Mouse (Mus musculus) intestine, postnatal 0 days (tissue): ENCODE measurements around the gene Wrap73. TPM values are rescaled to one million over a fixed set of nuclear protein-coding genes. Genes with fewer than 3 reads are reported as not detected.
A peak's percentile ranks its signal among the peaks of the same experiment; 100 is the strongest.

Experiments
- ATAC-seq: fragments of 200-750 bp; cut with Nextera tagmentation; 2 replicates; pipeline ENCODE4 v1.8.0; 2017; ENCODE audit warnings: mild to moderate bottlenecking, moderate TSS enrichment, moderate library complexity
- H3K27ac ChIP-seq: fragments of 300-500 bp; sonication (generic); 2 replicates; pipeline ENCODE4 v1.5.1; 2014; ENCODE audit warnings: mild to moderate bottlenecking, low read depth, low read length, moderate library complexity
- H3K27me3 ChIP-seq: fragments of 300-500 bp; sonication (generic); replicated peaks from 2 replicates; pipeline ENCODE4 v1.6.1; 2014; ENCODE audit warnings: low read length, mixed read lengths; ENCODE audit not compliant: control insufficient read depth, insufficient read depth
- H3K36me3 ChIP-seq: fragments of 300-500 bp; sonication (generic); 2 replicates; pipeline ENCODE4 v1.6.1; 2014; ENCODE audit warnings: mild to moderate bottlenecking, moderate library complexity; ENCODE audit not compliant: control insufficient read depth, insufficient read depth
- H3K4me1 ChIP-seq: fragments of 300-500 bp; sonication (generic); replicated peaks from 2 replicates; pipeline ENCODE4 v1.6.1; 2014; ENCODE audit warnings: antibody characterized with exemption, low read length, mixed read lengths; ENCODE audit not compliant: control insufficient read depth, insufficient read depth
- H3K4me2 ChIP-seq: fragments of 300-500 bp; sonication (generic); replicated peaks from 2 replicates; pipeline ENCODE4 v1.6.1; 2014; ENCODE audit warnings: low read depth, mild to moderate bottlenecking, moderate library complexity
- H3K4me3 ChIP-seq: fragments of 300-500 bp; sonication (generic); 2 replicates; pipeline ENCODE4 v1.5.1; 2014; ENCODE audit warnings: low read depth, low read length
- H3K9ac ChIP-seq: fragments of 300-500 bp; sonication (generic); 2 replicates; pipeline ENCODE4 v1.6.1; 2014; ENCODE audit warnings: mild to moderate bottlenecking, low read depth, low read length
- H3K9me3 ChIP-seq: fragments of 300-500 bp; sonication (generic); 2 replicates; pipeline ENCODE4 v1.6.1; 2016; ENCODE audit warnings: mixed run types; ENCODE audit not compliant: control insufficient read depth
- CTCF ChIP-seq: sonication (generic); IDR thresholded peaks from 2 replicates; pipeline ENCODE4 v1.5.1; 2016; ENCODE audit warnings: low read depth, mild to moderate bottlenecking, control low read depth, antibody characterized with exemption, moderate library complexity
- WGBS: fragments of 180-500 bp; shearing (Covaris S2); extraction: QIAGEN DNeasy Blood & Tissue Kit; methylation state at CpG from one replicate; pipeline ENCODE4 v1.1.7; 2014; 5-methylcytosine and 5-hydroxymethylcytosine counted together
- polyA plus RNA-seq: library from polyadenylated mRNA; unstranded; fragments of >200 nt; fragmentation: Nextera tagmentation; extraction: Ambion mirVana; gene quantifications from 2 replicates; pipeline ENCODE4 v1.2.1, GENCODE M21; 2015

Wrap73 gene
- polyA plus RNA-seq, 1 experiment from 2014 or later: 15.0 TPM

- H3K4me1 ChIP-seq: 0 out of 2 replicates have a peak, but pooled peaks cover 2% of the 10 kb centered on the region
- H3K9me3 ChIP-seq: no peaks in the 10 kb centered on the region
- no peaks in the 10 kb centered on the region for H3K27me3 ChIP-seq
- no peak overlapping the region for H3K4me3 ChIP-seq
- H3K27ac ChIP-seq: no peak overlapping the region
- ATAC-seq: no peak
- no peak overlapping the region for H3K9ac ChIP-seq
- H3K36me3 ChIP-seq: peaks cover 37% of the 10 kb centered on the region
- peak; percentile 97 for TF ChIP-seq CTCF
- WGBS: 13% methylated on average over 6 of the region's 6 CpGs
- peak overlapping the region; percentile 94 for H3K4me2 ChIP-seq
These were observed 16.8 kb downstream of the Wrap73 start for GRCm38 (mm10) chr4:154159002-154159401.

- Histone ChIP-seq H3K4me1 (0 out of 2 replicates have a peak, but pooled peaks cover 2% of the 10 kb centered on the region), H3K36me3 (peaks cover 35% of the 10 kb centered on the region), H3K4me3 (peak overlapping the region; percentile 81), H3K9ac (peak overlapping the region; percentile 79), H3K27me3 (no peaks in the 10 kb centered on the region), H3K27ac (peak overlapping the region; percentile 88), H3K4me2 (peak overlapping the region; percentile 94), H3K9me3 (no peaks in the 10 kb centered on the region)
- peak; percentile 35 for ATAC-seq
- no peak for TF ChIP-seq CTCF
- under 1% methylated on average over 44 of the region's 47 CpGs for WGBS
These were observed 17.9 kb downstream of the Wrap73 start for GRCm38 (mm10) chr4:154159961-154160537.

GRCm38 (mm10) chr4:154160538-154161390 is 18.6 kb downstream of the Wrap73 start, which contains the start of gene Tprgl:
Gene Tprgl, minus strand, starts transcription at chr4:154160666.
- Histone ChIP-seq H3K27ac (peak within 1 kb of the TSS; percentile 88), H3K27me3 (no peaks in the 10 kb centered on the region), H3K9ac (peak within 1 kb of the TSS; percentile 79), H3K36me3 (peaks cover 29% of the 10 kb centered on the region), H3K4me1 (0 out of 2 replicates have a peak, but pooled peaks cover 2% of the 10 kb centered on the region), H3K4me2 (peak within 1 kb of the TSS; percentile 94), H3K9me3 (no peaks in the 10 kb centered on the region), H3K4me3 (peak within 1 kb of the TSS; percentile 81)
- TF ChIP-seq CTCF: no peak
- ATAC-seq: peak; percentile 96
- under 1% methylated on average over 75 of the region's 75 CpGs for WGBS

GRCm38 (mm10) chr4:154163296-154163695 is 21.1 kb downstream of the Wrap73 start:
- ATAC-seq: no peak
- Histone ChIP-seq H3K9ac (no peak overlapping the region), H3K4me2 (no peak overlapping the region), H3K27me3 (0 out of 2 replicates have a peak, but pooled peaks cover 5% of the 10 kb centered on the region), H3K36me3 (peaks cover 7% of the 10 kb centered on the region; the same call in 1 of the 2 replicates), H3K9me3 (no peaks in the 10 kb centered on the region), H3K4me1 (0 out of 2 replicates have a peak, but pooled peaks cover 2% of the 10 kb centered on the region), H3K27ac (no peak overlapping the region), H3K4me3 (no peak overlapping the region)
- 19% methylated on average over 7 of the region's 7 CpGs for WGBS
- peak; percentile 87 for TF ChIP-seq CTCF

GRCm38 (mm10) chr4:154167053-154167452 is 24.9 kb downstream of the Wrap73 start:
- Histone ChIP-seq H3K9ac (no peak overlapping the region), H3K4me2 (no peak overlapping the region), H3K4me3 (no peak overlapping the region), H3K4me1 (0 out of 2 replicates have a peak, but pooled peaks cover 2% of the 10 kb centered on the region), H3K9me3 (no peaks in the 10 kb centered on the region), H3K27me3 (peaks cover 42% of the 10 kb centered on the region), H3K27ac (no peak overlapping the region), H3K36me3 (no peaks in the 10 kb centered on the region)
- no peak for ATAC-seq
- TF ChIP-seq CTCF: peak; percentile 80
- WGBS: 19% methylated on average over 5 of the region's 5 CpGs

GRCm38 (mm10) chr4:154170021-154170420 is 27.8 kb downstream of the Wrap73 start:
- H3K4me3 ChIP-seq: peak overlapping the region; percentile 47
- no peak overlapping the region; the same call in 1 of the 2 replicates for H3K9ac ChIP-seq
- no peak for ATAC-seq
- H3K9me3 ChIP-seq: no peaks in the 10 kb centered on the region
- no peaks in the 10 kb centered on the region for H3K36me3 ChIP-seq
- H3K27ac ChIP-seq: no peak overlapping the region
- 0 out of 2 replicates have a peak, but pooled peaks cover 2% of the 10 kb centered on the region for H3K4me1 ChIP-seq
- H3K27me3 ChIP-seq: peaks cover 55% of the 10 kb centered on the region
- no peak for TF ChIP-seq CTCF
- 3% methylated on average over 15 of the region's 15 CpGs for WGBS
- H3K4me2 ChIP-seq: peak overlapping the region; percentile 84
